Mouse (Mus musculus): Measurements from ENCODE around the gene Cnr2. TPM values are rescaled to one million over a fixed set of nuclear protein-coding genes. Genes with fewer than 3 reads are reported as not detected.

The Cnr2 gene
- polyA plus RNA-seq, 1 experiment from 2014 or later, result 4.3 TPM

GRCm38 (mm10) chr4:135961709-135962108 is 66.5 kb downstream of the Cnr2 start:
- WGBS (ENCODE audit: insufficient replicate concordance), result 76% methylated on average over 5 of the region's 5 CpGs
- H3K4me1 ChIP-seq, result peaks cover 46% of the 10 kb centered on the region
- no peak overlapping the region for H3K9ac ChIP-seq

GRCm38 (mm10) chr4:135962198-135962597 is 67.0 kb downstream of the Cnr2 start:
- peak overlapping the region; percentile 87; the same call in 1 of the 2 replicates for H3K27ac ChIP-seq
- peaks cover 66% of the 10 kb centered on the region for H3K36me3 ChIP-seq
- H3K9me3 ChIP-seq (replicated peaks), result no peaks in the 10 kb centered on the region
- WGBS (ENCODE audit: insufficient replicate concordance), result 77% methylated on average over 7 of the region's 7 CpGs
- no peak for ATAC-seq
- H3K27me3 ChIP-seq (replicated peaks), result no peaks in the 10 kb centered on the region
- H3K4me2 ChIP-seq, result peak overlapping the region; percentile 99
- H3K4me1 ChIP-seq, result peaks cover 46% of the 10 kb centered on the region
- peak overlapping the region; percentile 85; the same call in 1 of the 2 replicates for H3K9ac ChIP-seq
- H3K4me3 ChIP-seq, result no peak overlapping the region

More at GRCm38 (mm10) chr4:135961709-135962108, 66.5 kb downstream of the Cnr2 start:
- H3K27ac ChIP-seq, result no peak overlapping the region
- no peak overlapping the region for H3K4me3 ChIP-seq
- peaks cover 63% of the 10 kb centered on the region for H3K36me3 ChIP-seq
- H3K9me3 ChIP-seq (replicated peaks), result no peaks in the 10 kb centered on the region
- no peaks in the 10 kb centered on the region for H3K27me3 ChIP-seq (replicated peaks)
- ATAC-seq, result no peak
- no peak overlapping the region for H3K4me2 ChIP-seq

- Histone ChIP-seq H3K4me1 (peaks cover 46% of the 10 kb centered on the region), H3K27ac (peak overlapping the region; percentile 87), H3K4me2 (peak overlapping the region; percentile 99), H3K9ac (peak overlapping the region; percentile 85), H3K4me3 (peak overlapping the region; percentile 81), H3K9me3 (replicated peaks) (no peaks in the 10 kb centered on the region), H3K27me3 (replicated peaks) (no peaks in the 10 kb centered on the region), H3K36me3 (peaks cover 66% of the 10 kb centered on the region)
- WGBS (ENCODE audit: insufficient replicate concordance), result 6% methylated on average over 15 of the region's 15 CpGs
- ATAC-seq, result peak; percentile 12
These were observed 67.8 kb downstream of the Cnr2 start for GRCm38 (mm10) chr4:135962946-135963345.

- Histone ChIP-seq H3K9me3 (replicated peaks) (no peaks in the 10 kb centered on the region), H3K27me3 (replicated peaks) (no peaks in the 10 kb centered on the region), H3K4me3 (peak within 1 kb of the TSS; percentile 81), H3K36me3 (peaks cover 66% of the 10 kb centered on the region), H3K27ac (peak within 1 kb of the TSS; percentile 87), H3K4me2 (peak within 1 kb of the TSS; percentile 99), H3K4me1 (peaks cover 46% of the 10 kb centered on the region), H3K9ac (peak within 1 kb of the TSS; percentile 85)
- under 1% methylated on average over 56 of the region's 56 CpGs for WGBS (ENCODE audit: insufficient replicate concordance)
- ATAC-seq, result peak; percentile 91
These were observed 68.4 kb downstream of the Cnr2 start, which contains the start of gene Gale for GRCm38 (mm10) chr4:135963457-135964193. Gene Gale, plus strand, starts transcription at chr4:135963727.

- Histone ChIP-seq H3K36me3 (peaks cover 66% of the 10 kb centered on the region), H3K4me1 (peaks cover 46% of the 10 kb centered on the region), H3K4me2 (peak overlapping the region; percentile 99), H3K9ac (peak overlapping the region; percentile 85), H3K4me3 (peak overlapping the region; percentile 81), H3K9me3 (replicated peaks) (no peaks in the 10 kb centered on the region), H3K27ac (peak overlapping the region; percentile 76), H3K27me3 (replicated peaks) (no peaks in the 10 kb centered on the region)
- 9% methylated on average over 12 of the region's 12 CpGs for WGBS (ENCODE audit: insufficient replicate concordance)
- ATAC-seq, result peak; percentile 27
These were observed 69.2 kb downstream of the Cnr2 start for GRCm38 (mm10) chr4:135964426-135964825.

GRCm38 (mm10) chr4:135965113-135965512 is 69.9 kb downstream of the Cnr2 start:
- H3K36me3 ChIP-seq, result peaks cover 66% of the 10 kb centered on the region
- 0 out of 2 replicates have a peak overlapping the region, but pooled peaks have one; percentile 81 for H3K4me3 ChIP-seq
- H3K4me2 ChIP-seq, result peak overlapping the region; percentile 99
- H3K9me3 ChIP-seq (replicated peaks), result no peaks in the 10 kb centered on the region
- ATAC-seq, result no peak
- H3K9ac ChIP-seq, result 0 out of 2 replicates have a peak overlapping the region, but pooled peaks have one; percentile 85
- WGBS (ENCODE audit: insufficient replicate concordance), result 76% methylated on average over 9 of the region's 9 CpGs
- H3K27ac ChIP-seq, result peak overlapping the region; percentile 76; the same call in 1 of the 2 replicates
- H3K27me3 ChIP-seq (replicated peaks), result no peaks in the 10 kb centered on the region
- H3K4me1 ChIP-seq, result peaks cover 46% of the 10 kb centered on the region

GRCm38 (mm10) chr4:135966283-135966682 is 71.1 kb downstream of the Cnr2 start:
- peaks cover 64% of the 10 kb centered on the region for H3K36me3 ChIP-seq
- WGBS (ENCODE audit: insufficient replicate concordance), result 87% methylated on average over 16 of the region's 16 CpGs

GRCm38 (mm10) chr4:135967086-135967760 is 72.0 kb downstream of the Cnr2 start:
- peaks cover 53% of the 10 kb centered on the region for H3K4me1 ChIP-seq
- no peaks in the 10 kb centered on the region for H3K27me3 ChIP-seq (replicated peaks)
- peaks cover 54% of the 10 kb centered on the region for H3K36me3 ChIP-seq
- ATAC-seq, result no peak
- H3K9me3 ChIP-seq (replicated peaks), result no peaks in the 10 kb centered on the region
- no peak overlapping the region for H3K27ac ChIP-seq
- no peak overlapping the region for H3K4me3 ChIP-seq
- H3K9ac ChIP-seq, result no peak overlapping the region
- no peak overlapping the region for H3K4me2 ChIP-seq
- 84% methylated on average over 18 of the region's 18 CpGs for WGBS (ENCODE audit: insufficient replicate concordance)

More at GRCm38 (mm10) chr4:135966283-135966682, 71.1 kb downstream of the Cnr2 start:
- Histone ChIP-seq H3K9ac (no peak overlapping the region), H3K4me3 (no peak overlapping the region), H3K4me1 (peaks cover 46% of the 10 kb centered on the region), H3K27ac (no peak overlapping the region), H3K27me3 (replicated peaks) (no peaks in the 10 kb centered on the region), H3K9me3 (replicated peaks) (no peaks in the 10 kb centered on the region), H3K4me2 (no peak overlapping the region)
- ATAC-seq, result no peak

GRCm38 (mm10) chr4:135968271-135968869 is 73.2 kb downstream of the Cnr2 start:
- ATAC-seq, result no peak
- H3K36me3 ChIP-seq, result peaks cover 54% of the 10 kb centered on the region
- H3K27ac ChIP-seq, result no peak overlapping the region
- H3K27me3 ChIP-seq (replicated peaks), result no peaks in the 10 kb centered on the region
- WGBS (ENCODE audit: insufficient replicate concordance), result 60% methylated on average over 19 of the region's 19 CpGs
- H3K4me2 ChIP-seq, result no peak overlapping the region
- H3K9ac ChIP-seq, result no peak overlapping the region
- peaks cover 52% of the 10 kb centered on the region for H3K4me1 ChIP-seq
- no peak overlapping the region for H3K4me3 ChIP-seq
- H3K9me3 ChIP-seq (replicated peaks), result no peaks in the 10 kb centered on the region

GRCm38 (mm10) chr4:135969070-135969750 is 74.0 kb downstream of the Cnr2 start:
- ATAC-seq, result no peak
- 85% methylated on average over 13 of the region's 13 CpGs for WGBS (ENCODE audit: insufficient replicate concordance)
- Histone ChIP-seq H3K4me3 (no peak overlapping the region), H3K36me3 (peaks cover 63% of the 10 kb centered on the region), H3K9ac (no peak overlapping the region), H3K9me3 (replicated peaks) (no peaks in the 10 kb centered on the region), H3K4me2 (no peak overlapping the region), H3K27me3 (replicated peaks) (no peaks in the 10 kb centered on the region), H3K4me1 (peaks cover 54% of the 10 kb centered on the region), H3K27ac (no peak overlapping the region)

Measured in liver, embryonic 12.5 days (tissue).